Mouse (Mus musculus): ENCODE measurements around the gene Cmah. TPM values are rescaled to one million over a fixed set of nuclear protein-coding genes. Genes with fewer than 3 reads are reported as not detected.

Gene Cmah
- polyA plus RNA-seq, 1 experiment, result 0.10 TPM

Other genes starting within 250 kb of the Cmah start
- 36.1 and 37.7 TPM in 2 replicates for gene Carmil1, start 46.6 kb upstream of the Cmah start, polyA plus RNA-seq (2012; rRNA removed)

Data from frontal cortex, adult 2 months (tissue).